Mouse (Mus musculus) heart, postnatal 14 days (tissue): ENCODE measurements around the gene Arl8b. TPM values are rescaled to one million over a fixed set of nuclear protein-coding genes. Genes with fewer than 3 reads are reported as not detected.
A peak's percentile ranks its signal among the peaks of the same experiment; 100 is the strongest.

Source experiments
- DNase-seq, 2 experiments: peaks; one replicate each; pipeline ENCODE4 v3.0.0; 2021 to 2022
- intact Hi-C: fragments of 180-260 bp; cut with DNase I; formaldehyde crosslinking; loops from one replicate; pipeline ENCODE4 v1.15.1; 2025
- long read RNA-seq, 2 experiments: library from polyadenylated mRNA; stranded (forward); transcript quantifications; one replicate each; pipeline ENCODE4 v2.0.0; 2021
- total RNA-seq, 2 experiments: library from RNA; stranded (reverse); gene quantifications; 2 replicates each; pipeline ENCODE4 v1.2.3; 2021

The Arl8b gene
- total RNA-seq: 10 to 100 TPM; 76.5 to 82.0 TPM
- long read RNA-seq, experiment 1, full-length matches to known transcripts: 65 of 70 reads
- long read RNA-seq, experiment 1, partial matches to known transcripts: 1 of 70 reads
- long read RNA-seq, experiment 1, other reads (novel, unspliced or antisense): 4 of 70 reads
- long read RNA-seq, experiment 2, full-length matches to known transcripts: 63 of 66 reads
- long read RNA-seq, experiment 2, partial matches to known transcripts: 0 of 66 reads
- long read RNA-seq, experiment 2, other reads (novel, unspliced or antisense): 3 of 66 reads

DNA sequence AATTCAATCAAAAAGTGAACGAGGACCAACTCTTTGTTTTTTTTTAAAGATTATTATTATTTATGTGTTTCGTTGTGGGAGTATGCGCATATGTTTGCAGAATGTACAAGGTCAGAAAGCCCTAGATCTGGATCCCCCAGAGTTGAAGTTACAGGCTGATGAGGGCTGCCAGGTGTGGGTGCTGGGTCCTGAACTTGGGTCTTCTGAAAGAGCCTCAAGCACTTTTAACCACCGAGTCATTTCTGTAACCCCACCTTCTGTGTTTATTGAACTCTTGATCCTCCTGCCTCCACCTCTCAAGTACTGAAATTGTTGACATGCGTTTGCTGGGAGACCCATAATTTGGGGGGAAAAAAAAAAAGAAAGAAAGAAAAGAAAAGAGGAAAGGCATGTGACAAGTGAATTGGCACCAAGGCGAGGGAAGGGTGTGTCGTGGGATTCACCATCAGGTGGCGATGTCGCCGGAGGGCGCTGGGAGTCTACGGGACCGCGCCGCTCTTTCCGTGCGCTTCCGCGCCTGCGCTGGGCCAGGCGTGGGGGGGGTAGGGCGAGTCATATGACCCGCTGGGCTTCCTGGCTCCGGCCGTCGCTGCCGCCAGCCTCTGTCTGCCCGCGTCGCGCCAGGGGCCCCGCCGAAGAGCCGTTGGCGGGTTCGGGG lies at the start of gene Arl8b:
Arl8b (plus strand) TSS at position 574 of the 658 bp plus-strand sequence.
- peak; percentile 99 for DNase-seq
- intact Hi-C loops: no loop called here

DNA sequence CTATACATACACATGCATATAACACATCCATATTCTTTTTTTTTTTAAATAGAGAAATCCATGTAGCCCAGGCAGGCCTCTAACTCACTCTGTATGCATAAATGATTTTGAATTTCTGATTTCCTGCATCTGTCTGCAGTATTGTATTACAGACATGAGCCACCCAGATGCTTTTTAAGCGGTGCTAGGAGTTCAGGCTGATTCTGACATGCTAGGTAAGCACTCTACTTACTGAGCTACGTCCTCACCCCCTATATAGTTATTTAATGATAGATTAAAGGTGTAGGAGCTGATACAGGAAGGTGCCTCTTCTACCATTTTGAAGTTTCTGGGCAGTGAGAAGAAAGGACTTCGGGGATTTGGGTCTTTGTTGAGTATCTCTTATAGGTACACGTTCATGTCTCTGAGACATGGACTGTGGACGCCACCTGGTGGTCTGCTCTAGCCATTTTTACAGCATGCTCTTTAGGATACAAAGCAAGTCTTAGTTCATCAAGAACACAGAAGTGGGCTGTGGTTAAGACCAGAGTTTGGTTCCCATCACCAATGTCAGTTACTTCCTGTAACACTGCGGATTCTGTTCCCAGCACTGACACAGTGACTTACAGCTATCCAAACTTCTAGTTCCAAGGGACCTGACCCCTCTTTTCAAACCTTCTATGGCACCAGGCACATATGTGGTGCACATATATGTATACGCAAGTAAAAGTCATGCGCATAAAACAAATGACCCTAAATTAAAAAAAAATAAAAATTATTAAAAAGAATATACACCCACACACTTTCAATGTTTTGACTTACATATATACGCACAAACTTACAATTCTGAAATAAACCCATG lies 46.8 kb upstream of the Arl8b start:
- DNase-seq: peak; percentile 68 to 79
- intact Hi-C loops: loop anchor here (2.0 to 5.0 kb wide), 2 partner anchors 319 to 639 kb away; no protein-coding TSS in a partner anchor

DNA sequence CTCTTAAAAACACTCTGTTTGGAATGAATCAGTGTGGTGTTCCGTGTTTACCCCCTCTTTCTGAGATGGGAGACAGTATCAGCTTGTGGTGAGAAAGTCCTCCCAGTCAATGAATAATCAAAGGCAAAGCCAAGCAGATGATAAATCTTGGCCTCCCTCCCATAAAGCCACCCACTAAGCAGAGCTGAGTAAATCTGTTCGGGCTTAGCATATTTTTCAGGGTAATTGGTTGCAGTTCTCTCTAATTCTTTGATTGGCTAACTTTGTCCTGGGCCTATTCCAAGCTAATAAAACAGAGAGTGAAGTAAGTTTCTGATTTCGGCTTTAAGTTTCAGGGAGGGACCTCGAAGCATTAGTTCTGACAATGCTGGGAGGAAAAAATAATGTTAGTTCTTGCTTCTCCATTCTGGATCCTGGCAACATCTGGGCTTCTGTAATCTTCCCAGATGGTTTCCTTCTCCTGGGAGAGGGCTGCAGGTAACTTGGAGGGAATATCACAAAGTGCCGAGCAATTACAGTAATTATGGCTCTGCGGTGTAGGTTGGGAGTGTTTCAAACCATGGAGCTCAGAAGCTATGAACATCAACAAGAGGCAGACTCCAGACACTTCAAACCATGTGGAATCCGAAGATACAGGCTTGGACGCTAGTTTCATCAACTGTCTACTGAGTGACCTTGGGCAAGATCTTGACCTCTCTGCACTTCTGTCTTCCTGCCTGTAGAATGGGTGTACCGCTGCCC lies 44.3 kb upstream of the Arl8b start:
- intact Hi-C loops: loop anchor here (5.0 kb wide), 1 partner anchor 641 kb away; no protein-coding TSS in a partner anchor
- DNase-seq: peak in 1 of 2 experiments; percentile 9

DNA sequence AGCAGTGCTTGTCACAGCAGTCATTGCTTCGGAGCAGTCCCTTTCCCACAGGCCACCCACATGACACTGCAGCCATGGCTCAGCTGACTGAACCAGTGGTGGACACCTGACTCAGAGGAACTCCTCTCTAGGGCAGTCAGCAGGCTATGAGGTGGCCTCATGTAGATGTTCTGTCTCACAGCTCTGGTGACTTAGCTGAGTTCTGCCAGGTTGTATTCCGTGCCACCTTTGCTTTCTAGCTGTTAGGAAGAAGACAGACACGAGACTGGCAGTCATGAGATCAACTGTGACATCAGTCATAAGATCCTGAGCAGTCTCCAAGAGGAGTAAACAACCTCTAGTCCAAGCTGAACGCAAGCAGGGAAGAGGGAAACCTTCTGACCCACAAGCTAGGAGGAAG lies 42.3 kb upstream of the Arl8b start:
- intact Hi-C loops: no loop called here
- no peak for DNase-seq

DNA sequence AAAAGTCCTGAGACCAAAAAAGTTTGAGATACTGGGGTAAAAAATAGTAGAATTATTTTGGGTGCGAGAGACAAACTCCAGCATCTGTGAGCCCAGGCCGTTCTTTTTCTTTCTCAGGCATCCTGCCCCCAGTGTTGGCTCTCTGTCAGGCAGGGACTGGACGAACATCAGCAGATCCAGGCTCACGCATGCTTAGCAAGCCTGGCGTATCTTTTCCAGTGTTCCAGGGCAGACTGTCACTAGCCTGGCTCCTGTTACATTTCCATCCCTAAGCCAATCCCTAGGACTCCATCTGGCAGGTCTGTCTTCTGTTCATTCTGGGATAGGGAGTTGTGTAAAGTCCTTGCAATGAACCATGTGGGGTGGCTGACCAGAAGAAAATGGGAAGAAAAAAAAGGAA lies 39.2 kb upstream of the Arl8b start:
- intact Hi-C loops: no loop called here
- DNase-seq: peak; percentile 6 to 16

DNA sequence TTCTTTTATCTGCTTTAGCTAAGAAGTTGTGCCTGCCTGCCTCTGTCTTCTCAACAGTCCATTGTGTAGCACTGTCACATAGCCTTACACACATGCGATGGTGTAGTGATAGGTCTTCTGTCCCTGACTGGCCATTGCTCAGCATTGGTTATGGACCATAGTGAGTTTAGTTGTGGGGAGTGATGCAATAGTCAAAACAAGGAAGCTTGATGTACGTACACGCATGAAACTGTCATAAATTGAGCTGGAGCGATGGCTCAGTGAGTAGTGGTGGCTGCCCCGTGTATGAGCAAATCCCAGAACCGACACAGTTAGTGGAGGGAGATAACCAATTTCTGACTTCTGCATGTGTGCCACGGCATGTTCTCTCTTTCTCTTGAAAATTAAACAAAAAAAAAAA lies 31.6 kb upstream of the Arl8b start:
- no peak for DNase-seq
- intact Hi-C loops: no loop called here

DNA sequence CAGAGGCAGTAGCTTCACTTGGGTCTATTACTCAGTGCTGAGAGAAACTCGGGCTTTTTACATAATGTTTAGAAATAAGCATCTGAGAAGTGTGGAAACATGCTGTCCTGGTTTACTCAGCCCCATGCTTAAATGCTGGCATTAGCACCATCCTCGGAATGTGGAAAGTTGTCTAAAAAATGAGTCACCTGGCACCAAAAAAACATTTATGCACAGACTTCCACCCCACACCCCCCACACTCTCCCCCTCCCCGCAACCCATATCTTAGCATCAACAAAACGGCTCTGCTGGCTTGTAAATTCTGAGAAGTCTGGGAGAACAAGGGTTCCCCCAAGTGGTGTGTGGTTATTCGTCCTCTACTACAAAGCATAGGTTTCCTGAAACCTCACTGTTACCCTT lies 30.5 kb upstream of the Arl8b start:
- intact Hi-C loops: no loop called here
- DNase-seq: no peak

DNA sequence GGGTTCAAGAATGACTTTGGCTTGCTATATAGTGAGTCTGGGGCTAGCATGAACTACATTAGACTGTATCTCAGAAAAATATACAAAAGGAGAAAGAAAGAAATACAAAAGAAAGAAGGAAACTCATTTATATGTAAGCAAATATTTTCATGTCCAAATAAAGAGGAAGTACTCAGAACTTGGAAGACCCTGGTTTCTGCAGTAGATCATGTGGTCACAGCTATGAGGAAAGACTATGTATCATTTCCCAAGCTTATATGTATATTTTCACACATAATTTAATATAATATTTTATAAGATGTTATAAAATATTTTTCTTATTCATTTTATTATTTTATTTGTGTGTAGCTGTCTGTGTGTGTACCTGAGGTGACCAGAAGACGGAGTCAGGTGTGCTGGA lies 29.4 kb upstream of the Arl8b start:
- intact Hi-C loops: no loop called here
- no peak for DNase-seq

DNA sequence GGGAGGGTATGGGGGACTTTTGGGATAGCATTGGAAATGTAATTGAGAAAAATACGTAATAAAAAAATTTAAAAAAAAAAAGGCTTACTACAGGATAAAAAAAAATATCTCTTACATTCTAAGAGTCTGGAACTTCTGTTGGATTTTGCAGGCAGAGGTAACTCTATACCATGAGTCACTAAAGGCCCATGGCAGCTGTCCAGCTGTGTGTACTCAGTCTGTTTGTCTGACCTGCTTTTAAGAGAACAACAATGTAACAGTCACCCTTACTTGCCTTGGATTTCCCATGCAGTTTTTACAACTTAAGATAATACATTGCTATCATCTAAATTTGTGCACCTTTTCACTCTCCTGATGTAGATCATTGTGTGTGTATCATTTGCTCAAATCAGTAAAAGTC lies 28.5 kb upstream of the Arl8b start:
- DNase-seq: no peak
- intact Hi-C loops: no loop called here

DNA sequence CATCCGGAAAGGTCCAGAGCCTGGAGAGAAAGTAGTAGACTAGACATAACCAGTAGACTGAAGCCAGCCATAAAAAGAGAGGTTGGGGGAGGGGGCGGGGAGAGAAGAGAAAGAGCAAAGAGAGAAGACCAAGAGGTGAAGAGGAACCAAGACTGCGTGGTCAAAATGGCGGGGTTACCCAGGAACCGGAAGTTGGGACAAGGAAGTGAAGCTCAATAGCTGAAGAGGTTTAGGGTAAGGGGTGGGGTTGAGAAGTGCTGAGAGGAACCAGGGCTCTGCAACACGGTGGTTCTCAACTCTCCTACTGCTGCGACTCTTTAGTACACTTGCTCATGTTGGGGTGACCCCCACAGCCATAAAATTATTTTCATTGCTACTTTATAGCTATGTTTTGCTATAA lies 27.0 kb upstream of the Arl8b start:
- DNase-seq: no peak
- intact Hi-C loops: no loop called here

DNA sequence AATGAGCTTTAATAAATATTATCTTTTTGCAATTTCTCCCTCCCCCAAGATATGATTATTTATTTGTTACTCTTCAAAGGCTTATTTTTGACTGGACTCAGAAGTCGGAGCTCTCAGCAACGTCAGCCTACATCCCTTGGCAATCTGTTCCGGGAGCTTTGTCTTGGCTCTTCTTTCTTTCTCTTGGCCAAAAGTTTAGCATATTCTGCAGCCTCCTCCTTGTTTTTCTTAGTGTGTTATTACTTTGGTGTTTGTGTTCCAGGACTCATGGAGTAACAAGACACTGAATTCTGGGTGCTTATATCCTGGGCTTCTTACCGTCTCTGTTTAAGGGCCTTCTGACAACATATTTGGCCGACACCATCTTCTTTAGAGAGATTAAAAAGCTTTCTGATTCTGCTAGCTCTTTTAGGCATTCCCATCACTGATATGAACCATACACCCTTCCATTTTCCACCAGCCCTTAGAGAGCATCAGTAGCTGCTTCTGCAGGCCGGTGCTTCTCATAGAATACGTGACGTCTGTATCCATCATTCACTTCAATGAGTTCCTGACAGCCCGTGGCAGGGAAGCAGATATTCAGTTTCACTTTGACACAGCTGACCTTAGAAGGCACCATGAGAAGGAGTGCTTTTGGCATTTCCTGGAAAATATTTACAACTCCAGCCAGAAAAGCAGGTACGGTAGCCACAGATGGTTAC lies 23.8 kb upstream of the Arl8b start:
- DNase-seq: no peak
- intact Hi-C loops: no loop called here

DNA sequence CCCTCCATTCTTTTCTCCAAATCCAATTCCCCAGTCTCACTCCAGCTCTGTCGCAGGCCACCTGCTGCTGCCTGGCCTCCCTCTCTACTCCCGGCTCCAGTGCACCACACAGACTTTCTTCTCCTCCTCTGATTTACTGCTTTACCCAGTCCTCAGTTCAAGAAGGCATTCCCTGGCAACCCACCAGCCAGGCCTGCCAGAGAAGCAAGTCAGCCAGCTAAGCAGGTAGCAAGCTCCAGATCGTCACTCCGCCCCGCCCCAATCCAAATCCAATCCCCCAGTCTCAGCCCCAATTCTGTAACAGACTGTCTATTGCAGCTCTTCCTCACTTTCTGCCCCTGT lies 23.2 kb upstream of the Arl8b start:
- intact Hi-C loops: no loop called here
- DNase-seq: no peak

DNA sequence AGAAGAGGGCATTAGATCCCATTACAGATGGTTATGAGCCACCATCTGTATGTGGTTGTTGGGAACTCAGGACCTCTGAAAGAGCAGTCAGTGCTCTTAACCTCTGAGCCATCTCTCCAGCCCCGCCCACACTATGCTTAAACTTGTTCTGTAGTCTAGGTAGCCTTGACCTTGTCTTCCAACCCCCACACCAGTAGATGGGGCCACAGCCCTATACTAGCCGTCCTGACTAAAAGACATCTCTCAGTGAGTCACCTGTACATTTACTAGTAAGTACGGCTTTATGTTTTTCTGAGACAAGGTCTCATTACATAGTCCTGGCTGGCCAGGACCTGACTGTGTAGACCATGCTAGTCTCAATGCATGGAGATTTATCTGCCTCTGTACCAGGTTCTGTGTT lies 12.0 kb upstream of the Arl8b start:
- no peak for DNase-seq
- intact Hi-C loops: no loop called here

DNA sequence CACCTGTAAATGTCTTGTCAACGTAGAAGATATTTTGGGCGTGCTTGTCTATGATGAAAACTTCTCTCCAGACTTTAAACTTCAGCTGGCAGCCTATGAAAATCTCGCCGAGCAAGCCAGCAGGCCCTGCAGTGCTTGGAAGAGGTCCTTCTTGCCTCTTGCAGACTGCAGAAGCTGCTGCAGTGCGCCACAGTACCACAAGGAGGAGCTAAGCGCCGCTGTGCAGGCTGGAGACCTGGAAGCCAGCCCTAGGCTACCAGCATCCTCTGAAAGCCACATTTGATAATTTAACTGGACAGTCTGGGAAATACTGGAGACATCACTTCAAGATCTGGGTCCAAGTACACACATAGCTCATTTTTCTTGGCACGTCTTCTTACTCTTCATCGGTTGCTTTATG lies 10.0 kb upstream of the Arl8b start:
- peak; percentile 81 to 92 for DNase-seq
- intact Hi-C loops: no loop called here

DNA sequence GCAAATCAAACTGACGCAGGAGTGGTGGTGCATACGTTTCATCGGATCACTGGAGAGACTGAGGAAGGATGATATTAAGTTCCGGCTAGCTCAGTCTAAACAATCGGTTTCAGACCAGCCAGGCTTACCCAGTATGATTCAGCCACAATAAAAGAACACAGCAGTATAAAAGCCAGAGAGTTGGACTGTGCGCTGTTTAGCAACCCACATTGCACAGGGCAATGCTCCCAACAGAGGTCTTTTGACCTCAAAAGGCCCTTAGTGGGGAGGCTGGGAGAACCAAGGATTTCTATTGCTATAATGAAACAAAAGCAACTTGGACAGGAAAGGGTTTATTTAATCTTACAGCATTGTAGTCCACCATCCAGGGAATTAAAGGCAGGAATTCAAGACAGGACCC lies 9.4 kb upstream of the Arl8b start:
- DNase-seq: no peak

DNA sequence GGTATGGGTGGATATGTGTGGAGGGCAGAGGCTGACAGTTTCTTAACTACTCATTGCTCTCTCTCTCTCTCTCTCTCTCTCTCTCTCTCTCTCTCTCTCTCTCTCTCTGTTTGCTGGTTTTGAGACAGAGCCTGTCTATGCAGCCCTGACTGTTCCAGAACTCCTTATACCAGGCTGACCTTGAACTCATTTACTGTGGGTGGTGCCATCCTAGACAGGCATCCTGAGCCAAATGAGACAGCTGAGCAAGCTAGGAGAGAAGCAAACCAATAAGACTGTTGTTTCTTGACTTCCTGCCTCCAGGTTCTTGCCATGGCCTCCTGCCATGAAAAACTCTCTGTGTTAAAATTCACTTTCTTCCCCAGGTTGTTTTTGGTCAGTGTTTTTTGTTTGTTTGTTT lies 6.6 kb upstream of the Arl8b start:
- DNase-seq: no peak
- intact Hi-C loops: no loop called here

More for the DNA sequence above, 9.4 kb upstream of the Arl8b start:
- intact Hi-C loops: no loop called here

DNA sequence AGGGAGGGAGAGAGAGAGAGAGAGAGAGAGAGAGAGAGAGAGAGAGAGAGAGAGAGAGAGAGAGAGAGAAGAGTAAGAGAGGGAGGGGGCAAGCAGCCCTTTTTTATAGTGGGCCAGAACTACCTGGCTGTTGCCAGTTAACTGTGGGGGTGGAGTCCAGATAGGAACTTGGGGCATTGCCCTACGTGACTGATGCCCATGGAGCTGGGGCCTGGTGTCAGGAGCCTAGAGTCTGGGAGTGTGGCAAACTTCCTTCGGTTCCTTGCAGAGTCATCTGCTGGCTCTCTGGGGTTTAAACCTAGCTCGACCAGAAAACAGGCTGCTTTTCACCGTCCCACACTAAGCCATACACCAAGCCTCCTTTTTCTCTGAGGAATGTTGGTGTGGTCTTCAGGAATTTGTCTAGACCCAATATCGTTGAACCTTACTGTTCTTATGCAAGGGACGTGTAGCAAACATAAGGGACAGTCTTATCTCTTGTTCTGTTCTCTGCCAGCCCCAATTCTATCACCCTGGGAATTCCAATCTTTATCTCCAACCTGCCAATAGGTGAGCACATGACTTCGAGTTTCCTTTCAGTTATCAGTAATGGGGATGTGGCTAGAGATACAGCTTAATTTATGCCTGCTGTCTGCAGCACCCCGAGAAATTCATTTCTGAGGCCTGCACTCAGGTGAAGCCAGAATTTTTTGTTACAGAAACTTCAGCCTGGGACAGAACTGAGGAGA lies 5.2 kb upstream of the Arl8b start:
- intact Hi-C loops: no loop called here

DNA sequence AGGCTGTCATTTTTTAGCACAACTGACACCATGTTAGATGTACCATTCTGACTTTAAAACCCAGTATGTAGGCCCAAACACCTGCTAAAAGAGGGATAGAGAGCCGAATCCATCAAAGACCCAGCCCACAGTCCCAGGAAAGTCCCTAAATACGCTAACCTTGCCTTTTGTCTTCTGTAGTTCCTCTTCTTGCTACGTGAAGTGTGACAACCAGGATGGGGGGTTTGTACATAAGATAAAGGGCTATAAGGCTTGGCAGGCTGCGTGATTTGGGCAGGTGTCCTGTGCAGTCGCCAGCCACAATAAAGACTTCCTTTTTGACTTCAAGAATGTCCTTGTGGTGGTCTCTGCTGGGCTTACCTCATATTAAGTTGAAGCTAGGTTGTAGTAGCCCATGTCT lies 4.5 kb upstream of the Arl8b start:
- intact Hi-C loops: no loop called here

More for the DNA sequence above, 5.2 kb upstream of the Arl8b start:
- DNase-seq: no peak

DNA sequence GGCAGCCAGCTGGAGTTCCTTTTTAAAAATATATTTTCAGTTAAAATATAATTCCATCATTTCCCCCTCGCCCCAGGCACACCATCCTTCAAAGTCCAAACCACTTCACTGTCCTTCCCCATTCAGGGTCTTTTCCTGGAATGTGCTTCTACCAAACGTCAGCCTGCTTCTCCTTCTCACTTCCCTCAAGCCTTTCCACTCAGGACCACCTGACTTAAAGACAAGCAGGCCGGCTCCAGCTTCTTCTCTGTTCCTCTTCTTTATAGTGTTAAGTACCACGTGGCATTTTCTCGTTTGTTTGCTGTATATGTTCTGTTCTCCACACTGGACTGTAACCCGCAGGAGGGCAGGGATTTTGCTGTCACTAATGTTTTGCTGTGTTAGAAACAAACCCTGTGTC lies 1.0 kb upstream of the Arl8b start:
- peak in 1 of 2 experiments; percentile 9 for DNase-seq
- intact Hi-C loops: no loop called here

More for the DNA sequence above, 4.5 kb upstream of the Arl8b start:
- DNase-seq: no peak
